Mouse (Mus musculus) urinary bladder, postnatal 4 days (tissue): ENCODE results near the gene Asic3.

ENCODE experiments used
- DNase-seq, 2 experiments: peaks; one replicate each; pipeline ENCODE4 v3.0.0; 2021 to 2022; ENCODE audit warnings: low spot score in 2 of 2

Gene Asic3

GRCm38 (mm10) chr5:24420381-24420780 is 7.2 kb downstream of the Asic3 start:
- no peak for DNase-seq

DNA sequence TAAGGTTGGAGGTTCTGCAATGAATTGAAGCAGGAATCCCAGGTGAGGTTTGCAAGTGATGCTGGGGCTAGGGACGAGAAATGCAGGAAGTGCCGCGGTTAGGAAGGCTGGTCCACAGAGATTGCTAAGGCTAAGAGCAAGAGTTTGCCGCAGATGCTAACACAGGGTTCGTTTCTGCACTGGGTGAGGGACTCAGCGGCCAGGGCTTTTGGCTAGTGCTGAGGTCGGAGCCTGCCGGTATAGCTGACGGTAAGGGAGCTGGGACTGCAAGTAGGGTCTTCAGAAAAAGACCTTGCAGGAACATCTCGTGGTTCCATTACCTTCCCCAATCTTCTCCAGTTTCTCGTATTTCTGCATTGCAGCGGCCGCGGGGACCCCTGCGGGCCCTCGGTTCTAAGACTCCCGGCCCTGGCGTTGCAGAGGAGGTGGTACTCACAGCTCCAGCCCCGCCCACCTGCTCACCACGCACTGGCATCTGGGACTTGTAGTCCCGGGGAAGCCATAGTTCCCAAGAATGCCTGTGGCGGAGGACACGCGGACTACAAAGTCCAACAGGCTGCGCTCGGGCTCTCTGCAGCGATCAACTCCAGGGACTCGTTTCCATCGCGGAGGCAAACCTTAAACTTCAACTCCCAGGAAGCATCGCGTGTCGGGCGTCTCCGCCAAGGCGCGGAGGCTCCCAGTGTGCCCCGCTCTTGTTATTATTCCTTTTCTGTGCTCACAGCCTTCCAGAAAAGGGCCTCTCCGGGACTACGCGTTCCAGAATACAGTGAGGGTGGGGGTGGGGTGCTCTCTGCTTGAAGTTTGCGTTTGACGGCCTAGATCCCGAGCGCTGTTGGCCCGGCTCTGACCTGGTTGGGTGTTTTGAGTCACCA is 10.2 kb downstream of the Asic3 start, which contains the start of the genes Cdk5 and Slc4a2:
Gene Cdk5 (minus strand): TSS at position 402 of the 875 bp plus-strand sequence.
Gene Slc4a2 (plus strand): TSS at position 709 of the 875 bp plus-strand sequence.
- peak; percentile 97 to 98 for DNase-seq

- peak in 1 of 2 experiments; percentile 39 for DNase-seq
Observed at GRCm38 (mm10) chr5:24424004-24424781, 11.0 kb downstream of the Asic3 start.

- peak; percentile 84 to 88 for DNase-seq
Observed at GRCm38 (mm10) chr5:24424861-24425411, 11.7 kb downstream of the Asic3 start.

- DNase-seq, result peak in 1 of 2 experiments; percentile 66
Observed at GRCm38 (mm10) chr5:24425421-24426036, 12.3 kb downstream of the Asic3 start.

GRCm38 (mm10) chr5:24426037-24426432 is 12.8 kb downstream of the Asic3 start:
- no peak for DNase-seq

- DNase-seq, result no peak
Observed at GRCm38 (mm10) chr5:24426556-24427284, 13.5 kb downstream of the Asic3 start.

GRCm38 (mm10) chr5:24427285-24427633 is 14.1 kb downstream of the Asic3 start:
- DNase-seq, result no peak

- DNase-seq, result no peak
Observed at GRCm38 (mm10) chr5:24427981-24428402, 14.8 kb downstream of the Asic3 start.

- no peak for DNase-seq
Observed at GRCm38 (mm10) chr5:24428596-24428995, 15.4 kb downstream of the Asic3 start.

- DNase-seq, result no peak
Observed at GRCm38 (mm10) chr5:24433993-24434392, 20.8 kb downstream of the Asic3 start.

DNA sequence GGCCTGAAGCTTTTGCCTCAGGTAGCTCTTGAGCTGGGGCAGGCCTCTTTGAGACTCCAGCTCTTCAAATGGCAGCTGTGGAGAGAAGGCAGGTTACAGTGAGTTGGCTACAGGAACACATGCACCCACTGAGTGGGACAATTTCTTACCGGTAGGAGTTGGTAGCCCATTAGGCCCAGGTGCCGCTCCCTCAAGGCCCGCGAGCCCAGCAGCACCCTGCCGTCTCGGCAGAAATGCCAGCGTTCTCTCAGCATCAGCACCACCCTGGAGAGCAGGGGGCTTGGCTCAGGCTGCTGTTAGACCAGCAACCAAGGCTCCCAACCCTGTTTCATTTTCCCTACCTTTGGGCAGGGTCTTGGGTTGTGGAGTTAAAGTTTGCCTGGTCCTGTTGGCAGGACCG is 28.0 kb downstream of the Asic3 start:
- no peak for DNase-seq

DNA sequence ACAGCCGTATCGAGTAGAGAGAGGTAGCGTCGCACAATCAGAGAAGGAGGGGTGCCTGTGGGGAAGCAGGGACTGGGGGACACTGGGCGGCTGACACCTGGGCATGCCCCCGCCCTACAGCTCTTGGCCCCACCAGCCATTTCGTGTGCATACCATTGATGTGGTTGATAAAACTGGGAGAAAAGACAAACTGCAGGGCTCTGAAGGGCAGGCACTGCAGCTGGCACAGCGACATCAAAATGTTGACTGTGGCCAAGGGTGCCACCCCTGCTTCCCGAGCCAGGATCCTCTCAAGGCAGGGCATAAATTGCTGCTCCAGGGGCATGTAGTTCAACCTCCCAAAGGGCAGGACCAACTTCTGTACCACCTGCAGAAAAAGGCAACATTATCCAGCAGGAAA is 28.8 kb downstream of the Asic3 start:
- DNase-seq, result no peak

DNA sequence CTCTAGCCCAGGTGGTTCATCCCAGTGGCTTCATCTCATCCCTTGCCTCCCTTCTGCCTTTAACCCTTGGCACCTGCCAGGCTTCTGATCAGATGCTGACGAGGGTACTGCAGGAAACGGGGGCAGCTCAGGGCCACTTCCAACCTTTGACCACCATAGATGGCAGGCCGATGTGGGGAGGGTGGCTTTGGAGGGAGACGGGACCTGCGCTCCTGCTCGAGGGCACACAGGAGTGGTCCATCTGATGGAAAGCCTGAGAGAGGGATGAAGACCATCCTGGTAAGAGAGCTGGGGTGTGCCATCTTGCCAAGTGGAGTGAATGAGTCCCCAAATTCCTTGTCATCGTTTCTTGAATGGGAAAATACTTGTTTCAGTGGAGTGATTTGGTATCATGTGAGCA is 30.0 kb downstream of the Asic3 start:
- DNase-seq, result no peak

DNA sequence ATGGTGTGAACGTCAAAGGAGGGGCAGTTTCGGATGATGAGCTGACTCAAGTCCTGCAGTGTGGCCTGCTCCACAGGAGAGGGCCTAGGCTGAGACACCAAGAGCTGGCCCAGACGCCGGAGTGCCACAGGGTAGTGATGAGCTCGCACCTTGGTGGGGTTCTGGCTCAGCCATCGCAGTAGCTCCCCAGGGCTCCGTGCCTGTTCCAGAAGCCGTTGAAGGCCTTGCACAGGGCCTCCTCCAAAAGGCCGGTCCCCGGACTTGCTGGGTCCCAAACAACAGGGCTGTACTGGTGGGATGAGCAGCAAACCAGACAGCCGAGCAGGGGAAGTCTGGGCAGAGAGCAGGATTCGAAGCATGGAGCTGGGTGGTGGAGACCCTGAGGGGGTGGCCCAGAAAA is 30.7 kb downstream of the Asic3 start:
- DNase-seq, result no peak

DNA sequence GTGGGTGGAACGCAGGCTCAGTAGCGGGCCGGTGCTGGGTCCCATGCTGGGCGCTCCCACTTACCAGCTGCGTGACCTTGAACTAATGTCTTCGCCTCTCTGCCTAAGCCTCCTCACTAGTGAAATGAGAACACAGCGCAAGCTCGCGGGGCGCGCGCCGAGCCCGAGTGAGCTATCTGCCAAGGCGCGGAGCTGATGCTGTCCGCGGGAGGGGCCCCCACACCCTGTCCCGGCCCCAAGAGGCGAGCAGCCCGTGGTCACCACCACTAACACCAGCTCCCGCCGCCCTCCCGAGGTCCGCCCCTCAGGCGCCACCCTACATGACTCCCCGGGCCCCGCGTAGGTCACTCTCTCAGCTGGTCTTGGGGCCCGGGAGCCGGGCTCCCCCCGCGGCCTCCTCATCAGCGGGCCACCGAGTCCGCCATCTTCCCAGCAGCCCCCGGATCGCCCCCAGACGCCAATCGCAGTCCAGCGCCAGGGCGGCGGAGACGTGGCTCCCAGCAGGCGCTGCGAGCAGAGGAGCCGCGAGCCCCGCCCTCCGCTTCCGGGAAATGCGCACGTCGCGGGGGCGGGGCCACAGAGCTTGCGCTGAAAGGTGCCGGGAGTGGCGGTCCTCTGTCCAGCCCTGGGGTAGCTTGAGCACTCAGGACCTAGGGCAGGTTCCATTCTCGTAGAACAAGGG is 31.7 kb downstream of the Asic3 start, which contains the start of gene Fastk:
Gene Fastk (minus strand): TSS at position 542 of the 682 bp plus-strand sequence.
- peak; percentile 92 to 93 for DNase-seq

GRCm38 (mm10) chr5:24445428-24446080 is 32.4 kb downstream of the Asic3 start:
- DNase-seq, result no peak

DNA sequence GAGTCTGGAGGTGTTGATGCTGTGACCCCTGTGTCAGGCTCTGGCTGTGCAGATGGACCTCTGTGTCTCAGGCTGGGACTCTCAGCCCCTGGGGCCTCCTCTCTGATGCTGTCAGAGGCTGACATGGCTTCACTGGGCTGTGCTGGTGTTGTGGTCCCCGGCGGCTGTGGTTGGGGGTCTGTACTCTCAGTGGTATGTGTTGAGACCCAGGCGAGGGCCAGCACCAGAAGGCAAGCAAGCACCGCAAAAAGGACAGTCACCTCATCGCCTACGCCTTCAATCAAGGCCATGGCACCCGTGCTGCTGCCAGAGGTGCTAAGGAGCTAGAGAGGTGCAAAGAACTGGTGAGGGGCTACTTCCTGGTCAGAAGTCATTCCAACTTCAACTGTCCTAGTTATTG is 33.4 kb downstream of the Asic3 start:
- DNase-seq, result no peak

DNA sequence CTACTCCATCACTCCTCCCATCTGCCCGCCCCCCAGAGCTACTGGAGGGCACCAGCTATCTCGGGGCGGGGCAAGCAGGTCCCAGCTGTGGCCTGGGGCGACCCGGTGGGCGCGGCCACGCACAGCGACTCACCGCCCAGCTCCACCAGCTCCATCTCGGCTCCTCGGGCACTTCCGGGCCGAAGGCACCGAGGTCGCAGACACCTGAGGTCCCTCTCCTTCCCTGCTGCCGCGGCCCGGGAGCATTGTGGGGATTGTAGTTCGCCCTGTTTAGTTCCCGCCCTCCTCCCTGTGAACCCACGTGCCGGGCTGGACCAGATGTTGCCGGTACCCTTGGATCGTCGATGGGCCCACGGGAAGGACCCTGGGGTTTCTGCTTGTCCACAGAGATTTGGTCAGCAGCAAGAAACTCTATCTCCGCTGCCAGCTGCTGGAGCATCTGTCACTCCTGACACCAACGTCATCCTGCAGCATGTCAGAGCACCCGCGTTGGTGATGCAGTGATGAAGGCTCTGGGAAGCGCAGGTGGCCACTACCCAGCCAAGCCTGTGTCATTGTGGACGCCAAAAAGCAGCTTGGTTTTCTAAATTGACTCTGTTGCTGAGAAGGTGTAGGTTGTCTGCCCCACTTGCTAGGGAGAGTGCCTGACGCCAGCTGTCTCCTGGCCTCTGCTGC is 34.6 kb downstream of the Asic3 start, which contains the start of gene Tmub1:
Gene Tmub1 (minus strand): TSS at position 231 of the 675 bp plus-strand sequence.
- DNase-seq, result peak; percentile 72 to 76
